Mouse (Mus musculus): Measurements from ENCODE around the gene Elovl7. TPM values are rescaled to one million over a fixed set of nuclear protein-coding genes. Genes with fewer than 3 reads are reported as not detected.

Gene Elovl7
- polyA plus RNA-seq, 1 experiment from 2014 or later: 28.4 TPM

GRCm38 (mm10) chr13:108265394-108265793 is 51.2 kb downstream of the Elovl7 start:
- H3K4me3 ChIP-seq (replicated peaks; ENCODE audit: low read length): no peak overlapping the region
- WGBS: 79% methylated on average over 4 of the region's 4 CpGs
- no peak overlapping the region for H3K4me2 ChIP-seq (ENCODE audit: low read depth, low read length)
- H3K36me3 ChIP-seq (ENCODE audit: control insufficient read depth, insufficient read depth, low read length): no peaks in the 10 kb centered on the region
- no peaks in the 10 kb centered on the region for H3K4me1 ChIP-seq (ENCODE audit: control insufficient read depth, insufficient read depth, low read length)
- no peak overlapping the region for H3K27ac ChIP-seq (ENCODE audit: low read length)
- no peak overlapping the region for H3K9ac ChIP-seq (ENCODE audit: low read length)
- no peak for ATAC-seq (ENCODE audit: insufficient read depth, low FRiP score)
- H3K9me3 ChIP-seq (replicated peaks; ENCODE audit: control insufficient read depth, low read length): no peaks in the 10 kb centered on the region
- no peaks in the 10 kb centered on the region for H3K27me3 ChIP-seq (ENCODE audit: control insufficient read depth, insufficient read depth, low read length)

- H3K27me3 ChIP-seq (ENCODE audit: control insufficient read depth, insufficient read depth, low read length): no peaks in the 10 kb centered on the region
- H3K4me3 ChIP-seq (replicated peaks; ENCODE audit: low read length): no peak overlapping the region
- H3K9me3 ChIP-seq (replicated peaks; ENCODE audit: control insufficient read depth, low read length): no peaks in the 10 kb centered on the region
- no peak overlapping the region for H3K27ac ChIP-seq (ENCODE audit: low read length)
- WGBS: 50% methylated on average over 9 of the region's 9 CpGs
- H3K4me2 ChIP-seq (ENCODE audit: low read depth, low read length): no peak overlapping the region
- no peak for ATAC-seq (ENCODE audit: insufficient read depth, low FRiP score)
- H3K4me1 ChIP-seq (ENCODE audit: control insufficient read depth, insufficient read depth, low read length): no peaks in the 10 kb centered on the region
- no peaks in the 10 kb centered on the region for H3K36me3 ChIP-seq (ENCODE audit: control insufficient read depth, insufficient read depth, low read length)
- H3K9ac ChIP-seq (ENCODE audit: low read length): no peak overlapping the region
Measured at GRCm38 (mm10) chr13:108267841-108268634, 53.8 kb downstream of the Elovl7 start.

- Histone ChIP-seq H3K9me3 (replicated peaks; ENCODE audit: control insufficient read depth, low read length) (no peaks in the 10 kb centered on the region), H3K4me3 (replicated peaks; ENCODE audit: low read length) (no peak overlapping the region), H3K27ac (ENCODE audit: low read length) (no peak overlapping the region), H3K27me3 (ENCODE audit: control insufficient read depth, insufficient read depth, low read length) (no peaks in the 10 kb centered on the region), H3K4me1 (ENCODE audit: control insufficient read depth, insufficient read depth, low read length) (no peaks in the 10 kb centered on the region), H3K36me3 (ENCODE audit: control insufficient read depth, insufficient read depth, low read length) (no peaks in the 10 kb centered on the region), H3K4me2 (ENCODE audit: low read depth, low read length) (no peak overlapping the region), H3K9ac (ENCODE audit: low read length) (no peak overlapping the region)
- no peak for ATAC-seq (ENCODE audit: insufficient read depth, low FRiP score)
- 44% methylated on average over 7 of the region's 7 CpGs for WGBS
Measured at GRCm38 (mm10) chr13:108271458-108272148, 57.4 kb downstream of the Elovl7 start.

- H3K27ac ChIP-seq (ENCODE audit: low read length): no peak overlapping the region
- H3K27me3 ChIP-seq (ENCODE audit: control insufficient read depth, insufficient read depth, low read length): no peaks in the 10 kb centered on the region
- no peak overlapping the region for H3K4me3 ChIP-seq (replicated peaks; ENCODE audit: low read length)
- WGBS: 66% methylated on average over 8 of the region's 8 CpGs
- no peaks in the 10 kb centered on the region for H3K9me3 ChIP-seq (replicated peaks; ENCODE audit: control insufficient read depth, low read length)
- H3K36me3 ChIP-seq (ENCODE audit: control insufficient read depth, insufficient read depth, low read length): no peaks in the 10 kb centered on the region
- no peak for ATAC-seq (ENCODE audit: insufficient read depth, low FRiP score)
- no peaks in the 10 kb centered on the region for H3K4me1 ChIP-seq (ENCODE audit: control insufficient read depth, insufficient read depth, low read length)
- H3K4me2 ChIP-seq (ENCODE audit: low read depth, low read length): no peak overlapping the region
- no peak overlapping the region for H3K9ac ChIP-seq (ENCODE audit: low read length)
Measured at GRCm38 (mm10) chr13:108272332-108272731, 58.1 kb downstream of the Elovl7 start.

GRCm38 (mm10) chr13:108273034-108273433 is 58.8 kb downstream of the Elovl7 start:
- Histone ChIP-seq H3K9ac (ENCODE audit: low read length) (no peak overlapping the region), H3K27me3 (ENCODE audit: control insufficient read depth, insufficient read depth, low read length) (no peaks in the 10 kb centered on the region), H3K4me2 (ENCODE audit: low read depth, low read length) (no peak overlapping the region), H3K27ac (ENCODE audit: low read length) (no peak overlapping the region), H3K9me3 (replicated peaks; ENCODE audit: control insufficient read depth, low read length) (no peaks in the 10 kb centered on the region), H3K4me1 (ENCODE audit: control insufficient read depth, insufficient read depth, low read length) (no peaks in the 10 kb centered on the region), H3K36me3 (ENCODE audit: control insufficient read depth, insufficient read depth, low read length) (no peaks in the 10 kb centered on the region), H3K4me3 (replicated peaks; ENCODE audit: low read length) (no peak overlapping the region)
- ATAC-seq (ENCODE audit: insufficient read depth, low FRiP score): no peak
- WGBS: 54% methylated on average over 15 of the region's 15 CpGs

GRCm38 (mm10) chr13:108273456-108273855 is 59.3 kb downstream of the Elovl7 start:
- WGBS: 52% methylated on average over 5 of the region's 5 CpGs
- ATAC-seq (ENCODE audit: insufficient read depth, low FRiP score): no peak
- no peaks in the 10 kb centered on the region for H3K9me3 ChIP-seq (replicated peaks; ENCODE audit: control insufficient read depth, low read length)
- no peak overlapping the region for H3K27ac ChIP-seq (ENCODE audit: low read length)
- no peak overlapping the region for H3K9ac ChIP-seq (ENCODE audit: low read length)
- H3K36me3 ChIP-seq (ENCODE audit: control insufficient read depth, insufficient read depth, low read length): no peaks in the 10 kb centered on the region
- no peaks in the 10 kb centered on the region for H3K27me3 ChIP-seq (ENCODE audit: control insufficient read depth, insufficient read depth, low read length)
- no peak overlapping the region for H3K4me2 ChIP-seq (ENCODE audit: low read depth, low read length)
- H3K4me3 ChIP-seq (replicated peaks; ENCODE audit: low read length): no peak overlapping the region
- no peaks in the 10 kb centered on the region for H3K4me1 ChIP-seq (ENCODE audit: control insufficient read depth, insufficient read depth, low read length)

GRCm38 (mm10) chr13:108276561-108276960 is 62.4 kb downstream of the Elovl7 start:
- 60% methylated on average over 1 of the region's 1 CpGs for WGBS
- ATAC-seq (ENCODE audit: insufficient read depth, low FRiP score): no peak

GRCm38 (mm10) chr13:108277320-108277719 is 63.1 kb downstream of the Elovl7 start:
- no peak overlapping the region for H3K4me2 ChIP-seq (ENCODE audit: low read depth, low read length)
- H3K36me3 ChIP-seq (ENCODE audit: control insufficient read depth, insufficient read depth, low read length): no peaks in the 10 kb centered on the region; the same call in 1 of the 2 replicates
- H3K4me1 ChIP-seq (ENCODE audit: control insufficient read depth, insufficient read depth, low read length): peaks cover 4% of the 10 kb centered on the region; the same call in 1 of the 2 replicates
- ATAC-seq (ENCODE audit: insufficient read depth, low FRiP score): no peak
- no peak overlapping the region for H3K9ac ChIP-seq (ENCODE audit: low read length)
- 88% methylated on average over 7 of the region's 7 CpGs for WGBS
- no peaks in the 10 kb centered on the region for H3K9me3 ChIP-seq (replicated peaks; ENCODE audit: control insufficient read depth, low read length)
- H3K27ac ChIP-seq (ENCODE audit: low read length): no peak overlapping the region
- H3K27me3 ChIP-seq (ENCODE audit: control insufficient read depth, insufficient read depth, low read length): no peaks in the 10 kb centered on the region
- no peak overlapping the region for H3K4me3 ChIP-seq (replicated peaks; ENCODE audit: low read length)

More at GRCm38 (mm10) chr13:108276561-108276960, 62.4 kb downstream of the Elovl7 start:
- Histone ChIP-seq H3K27ac (ENCODE audit: low read length) (no peak overlapping the region), H3K9me3 (replicated peaks; ENCODE audit: control insufficient read depth, low read length) (no peaks in the 10 kb centered on the region), H3K9ac (ENCODE audit: low read length) (no peak overlapping the region), H3K4me1 (ENCODE audit: control insufficient read depth, insufficient read depth, low read length) (peaks cover 4% of the 10 kb centered on the region; the same call in 1 of the 2 replicates), H3K4me3 (replicated peaks; ENCODE audit: low read length) (no peak overlapping the region), H3K4me2 (ENCODE audit: low read depth, low read length) (no peak overlapping the region), H3K27me3 (ENCODE audit: control insufficient read depth, insufficient read depth, low read length) (no peaks in the 10 kb centered on the region), H3K36me3 (ENCODE audit: control insufficient read depth, insufficient read depth, low read length) (no peaks in the 10 kb centered on the region; the same call in 1 of the 2 replicates)

GRCm38 (mm10) chr13:108278592-108278991 is 64.4 kb downstream of the Elovl7 start:
- WGBS: 47% methylated on average over 6 of the region's 6 CpGs
- Histone ChIP-seq H3K9ac (ENCODE audit: low read length) (no peak overlapping the region), H3K4me2 (ENCODE audit: low read depth, low read length) (no peak overlapping the region), H3K4me3 (replicated peaks; ENCODE audit: low read length) (no peak overlapping the region), H3K4me1 (ENCODE audit: control insufficient read depth, insufficient read depth, low read length) (peaks cover 4% of the 10 kb centered on the region; the same call in 1 of the 2 replicates), H3K27ac (ENCODE audit: low read length) (no peak overlapping the region), H3K9me3 (replicated peaks; ENCODE audit: control insufficient read depth, low read length) (no peaks in the 10 kb centered on the region), H3K36me3 (ENCODE audit: control insufficient read depth, insufficient read depth, low read length) (no peaks in the 10 kb centered on the region; the same call in 1 of the 2 replicates), H3K27me3 (ENCODE audit: control insufficient read depth, insufficient read depth, low read length) (no peaks in the 10 kb centered on the region)
- ATAC-seq (ENCODE audit: insufficient read depth, low FRiP score): no peak

Data from stomach, embryonic 16.5 days (tissue).